Mouse (Mus musculus): ENCODE data around the gene Taf12. TPM values are rescaled to one million over a fixed set of nuclear protein-coding genes. Genes with fewer than 3 reads are reported as not detected.
"Not testable (repeated sequence)": the region's sequence is repeated elsewhere in the genome, so short reads cannot be mapped to it uniquely, and the experiment has no call there.

The Taf12 gene
- polyA plus RNA-seq, 1 experiment from 2014 or later, result 29.9 TPM

DNA sequence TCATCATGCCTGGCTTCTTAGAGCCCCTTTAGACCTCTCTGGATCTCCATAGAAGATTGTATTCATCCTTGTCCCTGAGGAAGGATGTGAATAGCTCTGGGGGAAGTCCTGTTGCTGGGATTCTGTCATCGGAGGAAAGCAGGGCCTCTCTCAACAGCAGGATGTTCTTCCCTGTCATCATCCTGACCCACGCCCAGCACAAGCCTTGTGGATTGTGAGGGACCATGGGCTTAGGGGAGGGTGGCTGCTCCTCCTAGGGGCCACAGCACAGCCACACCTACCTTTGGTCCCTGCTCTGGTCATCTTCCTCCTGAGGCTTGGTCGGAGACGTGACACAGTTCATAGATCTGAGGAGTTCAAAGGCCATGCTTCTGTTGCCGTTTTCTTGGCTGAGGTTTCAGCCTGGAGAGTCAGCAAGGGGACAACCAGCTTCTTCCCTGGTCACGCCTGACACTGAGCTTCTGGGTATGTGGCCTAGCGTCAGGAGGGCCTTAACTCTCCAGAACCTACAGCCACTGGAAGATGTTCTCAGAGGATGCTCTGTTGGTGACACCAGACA lies 19.6 kb downstream of the Taf12 start:
- no peaks in the 10 kb centered on the region for H3K79me2 ChIP-seq (ENCODE audit: inconsistent target)
- no peak overlapping the region for H3K27ac ChIP-seq
- peaks cover 30% of the 10 kb centered on the region for H3K36me3 ChIP-seq (ENCODE audit: inconsistent target)
- WGBS (ENCODE audit: missing documents), result 89% methylated on average over 7 of the region's 7 CpGs
- no peak overlapping the region for H3K4me3 ChIP-seq (ENCODE audit: inconsistent target)

DNA sequence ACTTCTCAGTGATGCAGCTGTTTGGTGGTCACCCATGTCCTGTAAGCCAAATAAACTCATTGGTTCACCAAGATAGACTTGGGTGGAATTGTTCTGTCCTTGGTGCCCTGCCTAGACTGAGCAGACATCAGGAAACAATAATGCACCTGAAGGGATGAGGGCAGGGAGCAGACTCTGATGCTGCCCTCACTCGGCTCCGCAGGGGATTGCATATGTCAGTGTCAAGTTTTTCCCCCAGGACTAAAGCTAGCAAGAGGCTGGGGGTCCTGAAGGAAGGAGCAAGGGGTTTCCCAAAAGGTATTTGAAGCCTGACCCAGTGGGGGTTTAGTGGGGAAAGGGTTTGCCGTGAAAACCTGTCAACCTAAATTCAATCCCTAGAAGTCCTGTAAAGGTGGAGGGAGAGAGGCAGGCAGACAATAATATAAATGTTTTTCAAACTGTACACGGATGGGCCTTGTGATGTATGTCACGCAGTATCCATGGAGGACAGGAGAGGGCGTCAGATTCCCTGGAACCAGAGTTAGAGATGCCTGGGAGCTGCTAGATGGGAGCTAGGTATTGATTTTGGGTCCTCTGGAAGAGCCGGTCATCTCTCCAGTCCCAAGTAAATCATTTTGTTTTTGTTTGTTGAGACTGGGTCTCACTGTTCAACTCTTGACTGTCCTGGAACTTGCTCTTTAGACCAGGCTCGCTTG lies 21.7 kb downstream of the Taf12 start:
- H3K36me3 ChIP-seq (ENCODE audit: inconsistent target), result peaks cover 20% of the 10 kb centered on the region
- WGBS (ENCODE audit: missing documents), result 73% methylated on average over 8 of the region's 8 CpGs
- no peaks in the 10 kb centered on the region for H3K79me2 ChIP-seq (ENCODE audit: inconsistent target)
- no peak overlapping the region for H3K4me3 ChIP-seq (ENCODE audit: inconsistent target)
- H3K27ac ChIP-seq, result no peak overlapping the region

DNA sequence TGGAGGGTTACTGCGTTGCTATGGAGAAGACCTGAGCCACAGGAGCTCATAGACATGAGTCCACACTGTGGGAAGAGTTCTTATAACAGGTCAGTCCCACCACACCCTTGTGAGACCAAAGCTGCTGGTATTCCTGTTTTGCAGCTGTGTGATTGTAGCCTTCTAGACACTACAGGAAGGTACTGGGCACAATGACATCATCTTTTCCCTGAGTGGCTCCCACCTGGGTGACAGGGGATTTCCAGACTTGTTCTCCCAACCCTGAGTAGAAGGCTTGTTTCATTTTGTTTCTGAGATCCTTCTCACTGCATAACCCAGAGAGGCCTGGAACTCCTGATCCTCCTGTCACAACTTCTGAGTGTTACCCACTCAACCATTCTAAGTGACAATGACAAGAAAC lies 25.7 kb downstream of the Taf12 start:
- WGBS (ENCODE audit: missing documents), result 100% methylated on average over 1 of the region's 1 CpGs
- H3K27ac ChIP-seq, result no peak overlapping the region
- no peaks in the 10 kb centered on the region for H3K79me2 ChIP-seq (ENCODE audit: inconsistent target)

DNA sequence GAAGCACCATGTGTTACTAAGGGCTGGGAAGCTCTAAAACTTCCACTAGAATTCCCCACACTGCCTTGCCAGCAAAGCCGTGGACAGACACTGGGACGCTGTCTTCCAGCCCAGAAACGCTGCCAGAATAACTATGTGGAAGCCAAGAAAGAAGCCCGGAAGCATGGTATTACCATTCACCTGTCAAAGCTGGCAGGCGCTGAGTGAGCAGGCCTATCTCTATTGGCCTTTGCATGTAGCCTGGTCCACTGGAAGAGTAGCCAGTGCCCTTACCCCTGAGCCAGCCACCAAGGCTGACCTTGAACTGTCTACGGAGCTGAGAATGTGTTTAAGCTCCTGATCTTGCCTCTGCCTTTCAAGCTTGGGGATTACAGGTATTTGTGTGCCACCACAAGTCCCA lies 27.3 kb downstream of the Taf12 start:
- Histone ChIP-seq H3K4me3 (ENCODE audit: inconsistent target) (no peak overlapping the region), H3K36me3 (ENCODE audit: inconsistent target) (no peaks in the 10 kb centered on the region), H3K27ac (no peak overlapping the region), H3K79me2 (ENCODE audit: inconsistent target) (no peaks in the 10 kb centered on the region)
- 96% methylated on average over 6 of the region's 6 CpGs for WGBS (ENCODE audit: missing documents)

More for the DNA sequence above, 25.7 kb downstream of the Taf12 start:
- Histone ChIP-seq H3K36me3 (ENCODE audit: inconsistent target) (no peaks in the 10 kb centered on the region), H3K4me3 (ENCODE audit: inconsistent target) (no peak overlapping the region)

DNA sequence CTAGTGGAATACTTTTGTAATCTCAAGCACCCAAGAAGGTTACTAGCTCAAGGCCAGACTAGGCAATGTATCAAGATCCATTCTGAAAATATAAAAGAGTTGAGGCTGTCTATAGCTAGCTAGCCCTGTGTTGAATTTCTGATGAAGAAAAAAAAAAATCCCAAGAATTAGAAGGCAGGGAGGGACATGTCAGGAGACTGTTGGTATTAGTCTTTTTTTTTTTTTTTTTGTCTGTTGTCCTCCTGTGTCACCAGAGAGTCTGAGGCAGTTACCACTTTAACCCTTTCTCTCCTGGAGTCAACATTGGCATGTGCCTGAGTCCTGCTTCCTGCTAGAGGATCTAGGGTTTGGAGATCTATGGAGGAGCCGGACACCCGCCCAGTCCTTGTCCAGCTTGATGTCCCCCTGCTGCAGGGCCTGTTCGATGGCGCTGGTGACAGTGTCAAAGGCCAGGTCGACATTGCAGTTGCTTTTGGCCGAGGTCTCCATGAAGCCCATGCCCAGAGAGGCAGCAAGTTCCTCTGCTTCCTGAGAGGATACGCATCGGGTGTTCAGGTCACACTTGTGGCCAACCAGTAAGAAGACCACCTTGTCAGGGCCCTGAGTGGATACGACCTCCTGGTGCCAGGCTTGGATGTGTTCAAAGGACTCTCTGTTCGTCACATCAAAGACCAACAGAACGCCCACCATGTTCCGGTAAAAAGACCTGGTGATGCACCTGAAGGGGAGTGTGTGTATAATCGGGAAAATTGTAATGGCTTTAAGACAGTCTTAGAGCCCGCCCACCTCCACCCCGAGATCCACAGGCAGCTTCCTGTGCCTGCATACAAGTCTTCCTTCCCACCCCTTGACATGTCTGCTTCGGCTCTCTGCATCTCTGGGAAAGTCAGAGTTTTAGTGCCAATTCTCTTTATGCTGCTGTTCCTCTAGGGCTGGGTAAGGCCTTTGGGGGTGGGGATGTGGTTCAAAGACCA lies 28.1 kb downstream of the Taf12 start:
- Histone ChIP-seq H3K4me3 (ENCODE audit: inconsistent target) (peak overlapping the region; percentile 41), H3K79me2 (ENCODE audit: inconsistent target) (no peaks in the 10 kb centered on the region), H3K27ac (no peak overlapping the region), H3K36me3 (ENCODE audit: inconsistent target) (no peaks in the 10 kb centered on the region)
- 75% methylated on average over 16 of the region's 16 CpGs for WGBS (ENCODE audit: missing documents)

DNA sequence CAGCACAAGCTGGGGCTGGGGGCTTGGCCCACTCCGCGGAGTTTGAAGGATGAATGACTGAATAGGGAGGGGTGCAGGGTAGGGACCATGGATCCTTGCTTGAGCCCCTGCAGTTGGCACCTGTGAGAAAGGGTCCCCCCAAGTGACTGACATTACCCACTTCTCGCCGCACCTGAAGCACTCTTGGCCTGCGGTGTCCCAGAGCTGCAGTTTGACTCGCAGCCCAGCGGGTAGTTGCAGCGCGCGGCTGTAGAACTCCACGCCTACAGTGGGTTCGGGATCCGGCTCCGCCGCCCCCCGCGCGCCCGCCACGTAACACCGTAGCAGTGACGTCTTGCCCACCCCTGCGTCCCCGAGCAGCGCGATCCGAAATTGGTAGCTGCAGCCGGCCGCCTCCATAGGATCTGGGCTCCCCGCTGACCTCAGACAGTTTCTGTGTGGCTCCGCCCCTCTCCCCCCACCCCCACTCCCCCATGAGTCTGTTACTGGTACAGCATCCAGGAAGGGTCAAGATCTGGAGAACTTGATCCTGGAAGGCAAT lies 28.8 kb downstream of the Taf12 start, which contains the start of gene Rab42:
Rab42 (minus strand) TSS at position 447 of the 541 bp plus-strand sequence.
- Histone ChIP-seq H3K27ac (no peak within 1 kb of the TSS), H3K79me2 (ENCODE audit: inconsistent target) (no peaks in the 10 kb centered on the region), H3K4me3 (ENCODE audit: inconsistent target) (peak within 1 kb of the TSS; percentile 41), H3K36me3 (ENCODE audit: inconsistent target) (no peaks in the 10 kb centered on the region)
- WGBS (ENCODE audit: missing documents), result 4% methylated on average over 31 of the region's 31 CpGs

DNA sequence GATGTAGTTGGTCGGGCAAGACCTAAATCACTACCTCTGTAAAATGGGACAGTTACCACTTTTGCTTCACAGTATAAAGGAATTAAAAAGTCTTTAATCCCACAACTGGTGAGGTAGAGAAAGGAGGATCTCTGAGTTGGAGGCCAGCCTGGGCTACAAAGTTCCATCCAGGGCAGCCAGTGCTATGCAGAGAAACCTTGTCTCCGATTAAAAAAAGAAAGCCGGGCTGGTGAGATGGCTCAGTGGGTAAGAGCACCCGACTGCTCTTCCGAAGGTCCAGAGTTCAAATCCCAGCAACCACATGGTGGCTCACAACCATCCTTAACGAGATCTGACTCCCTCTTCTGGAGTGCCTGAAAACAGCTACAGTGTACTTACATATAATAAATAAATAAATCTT lies 29.3 kb downstream of the Taf12 start:
- H3K36me3 ChIP-seq (ENCODE audit: inconsistent target); H3K79me2 ChIP-seq (ENCODE audit: inconsistent target); H3K27ac ChIP-seq: not testable (repeated sequence)
- H3K4me3 ChIP-seq (ENCODE audit: inconsistent target), result peak overlapping the region; percentile 41
- WGBS (ENCODE audit: missing documents), result 34% methylated on average over 4 of the region's 6 CpGs

DNA sequence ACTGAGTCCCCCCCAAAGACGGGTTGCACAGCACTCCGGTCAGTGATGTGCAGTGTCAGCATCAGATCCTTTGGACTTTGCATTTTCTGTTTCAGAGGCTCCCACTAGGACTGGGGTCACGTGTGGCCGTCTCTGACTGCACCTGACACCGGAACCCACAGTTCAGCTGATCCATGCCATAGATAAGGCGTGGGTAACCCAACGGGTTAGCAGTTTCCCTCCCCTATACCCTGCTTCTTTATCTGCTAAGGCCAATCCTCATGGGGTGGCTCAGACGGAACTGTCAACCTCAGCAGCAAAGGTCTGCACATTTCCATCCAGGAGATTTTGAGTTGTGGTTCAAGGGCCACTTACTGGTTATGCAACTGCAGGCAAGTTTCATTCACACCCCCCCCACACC lies 31.1 kb downstream of the Taf12 start:
- Histone ChIP-seq H3K27ac (no peak overlapping the region), H3K36me3 (ENCODE audit: inconsistent target) (peaks cover 3% of the 10 kb centered on the region; the same call in 1 of the 2 replicates)
- 51% methylated on average over 8 of the region's 8 CpGs for WGBS (ENCODE audit: missing documents)

DNA sequence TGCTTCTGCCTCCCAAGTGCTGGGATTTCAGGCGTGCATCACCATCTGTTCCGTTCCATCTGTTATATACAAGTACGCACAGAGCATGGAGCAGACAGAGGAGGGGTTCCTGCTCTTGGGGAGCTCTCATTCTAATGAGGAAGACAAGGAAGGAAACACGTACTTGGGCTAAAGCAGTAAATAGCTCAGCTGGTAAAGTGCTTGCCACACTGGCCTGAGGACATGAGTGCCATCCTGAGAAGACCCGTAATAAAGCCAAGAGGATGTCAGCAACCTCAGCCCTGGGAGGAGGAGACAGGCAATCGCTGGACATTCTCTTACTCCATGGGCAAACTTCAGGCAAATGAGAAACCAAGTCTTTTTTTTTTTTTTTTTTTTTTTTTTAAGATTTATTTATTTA lies 31.8 kb downstream of the Taf12 start:
- Histone ChIP-seq H3K27ac (no peak overlapping the region), H3K79me2 (ENCODE audit: inconsistent target) (peaks cover 14% of the 10 kb centered on the region), H3K36me3 (ENCODE audit: inconsistent target) (peaks cover 8% of the 10 kb centered on the region; the same call in 1 of the 2 replicates), H3K4me3 (ENCODE audit: inconsistent target) (no peak overlapping the region)
- 25% methylated on average over 6 of the region's 6 CpGs for WGBS (ENCODE audit: missing documents)

More for the DNA sequence above, 31.1 kb downstream of the Taf12 start:
- Histone ChIP-seq H3K4me3 (ENCODE audit: inconsistent target) (no peak overlapping the region), H3K79me2 (ENCODE audit: inconsistent target) (peaks cover 14% of the 10 kb centered on the region)

DNA sequence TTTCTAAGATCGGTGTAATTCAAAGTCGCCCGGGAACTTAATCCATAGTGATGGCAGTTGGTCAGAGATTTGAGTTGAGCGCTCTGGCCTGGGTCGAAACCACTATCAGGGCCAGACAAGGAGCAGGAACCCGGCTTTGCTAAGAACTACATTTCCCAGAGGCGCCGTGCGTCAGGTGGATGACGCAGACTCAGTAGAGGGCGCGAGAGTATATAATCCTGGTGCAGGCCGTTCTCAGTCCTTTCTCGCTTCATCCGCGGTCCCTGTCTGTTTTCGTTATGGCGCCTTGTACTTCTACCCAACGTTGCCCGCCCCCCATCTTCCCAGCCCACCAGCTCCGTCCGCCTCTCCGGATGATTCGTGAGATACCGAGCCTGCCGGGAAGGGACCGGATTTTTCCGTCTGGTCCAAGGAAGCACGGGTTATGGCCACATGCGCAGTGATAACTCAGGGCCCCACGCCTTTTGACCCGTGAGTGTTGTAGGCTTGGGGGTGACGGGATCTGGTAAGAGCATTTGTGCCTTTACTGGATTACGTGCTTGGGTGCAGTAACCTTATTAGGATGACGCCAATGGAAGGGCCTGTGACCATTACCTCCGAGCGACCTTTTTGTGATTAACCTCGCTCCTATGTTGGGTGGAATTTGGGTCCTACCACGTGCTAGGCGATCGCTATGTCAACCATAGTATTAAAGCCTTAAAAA lies 34.4 kb downstream of the Taf12 start:
- H3K4me3 ChIP-seq (ENCODE audit: inconsistent target), result peak overlapping the region; percentile 90
- H3K36me3 ChIP-seq (ENCODE audit: inconsistent target), result peaks cover 30% of the 10 kb centered on the region
- peaks cover 14% of the 10 kb centered on the region for H3K79me2 ChIP-seq (ENCODE audit: inconsistent target)
- peak overlapping the region; percentile 80 for H3K27ac ChIP-seq
- WGBS (ENCODE audit: missing documents), result under 1% methylated on average over 41 of the region's 41 CpGs

DNA sequence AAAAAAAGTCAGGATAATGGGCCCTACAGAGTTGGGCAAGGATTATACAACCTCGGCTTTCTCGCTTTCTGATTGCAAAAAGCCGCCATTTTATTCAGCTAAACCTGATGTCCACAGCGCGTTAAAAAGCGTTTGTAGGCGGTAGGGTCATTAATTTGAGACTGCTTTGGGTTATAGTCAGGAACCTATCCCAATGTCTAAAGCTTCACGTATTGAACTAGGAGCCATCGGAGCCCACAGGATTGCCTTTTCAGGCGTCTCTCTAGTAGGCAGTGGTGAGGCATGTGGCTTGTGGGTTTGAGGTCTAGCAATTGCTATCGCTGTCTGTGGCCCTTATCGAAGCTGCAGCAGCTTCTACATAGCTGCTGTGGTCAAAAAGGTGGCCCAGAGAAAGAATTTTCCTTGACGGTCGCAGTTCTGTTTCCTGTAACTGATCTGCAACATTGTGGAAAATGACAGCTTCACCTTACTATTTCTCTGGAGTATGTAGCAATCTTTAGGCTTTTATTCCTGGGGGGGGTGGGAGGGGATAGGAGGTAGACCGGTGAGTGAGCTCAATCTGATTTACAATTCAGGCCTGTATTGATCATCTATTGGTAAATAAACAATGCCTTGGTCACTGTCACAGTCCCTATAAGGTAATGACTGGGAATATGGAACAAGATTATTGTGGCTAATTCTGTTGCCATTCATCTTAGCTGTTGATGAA lies 35.1 kb downstream of the Taf12 start:
- WGBS (ENCODE audit: missing documents), result under 1% methylated on average over 15 of the region's 15 CpGs

DNA sequence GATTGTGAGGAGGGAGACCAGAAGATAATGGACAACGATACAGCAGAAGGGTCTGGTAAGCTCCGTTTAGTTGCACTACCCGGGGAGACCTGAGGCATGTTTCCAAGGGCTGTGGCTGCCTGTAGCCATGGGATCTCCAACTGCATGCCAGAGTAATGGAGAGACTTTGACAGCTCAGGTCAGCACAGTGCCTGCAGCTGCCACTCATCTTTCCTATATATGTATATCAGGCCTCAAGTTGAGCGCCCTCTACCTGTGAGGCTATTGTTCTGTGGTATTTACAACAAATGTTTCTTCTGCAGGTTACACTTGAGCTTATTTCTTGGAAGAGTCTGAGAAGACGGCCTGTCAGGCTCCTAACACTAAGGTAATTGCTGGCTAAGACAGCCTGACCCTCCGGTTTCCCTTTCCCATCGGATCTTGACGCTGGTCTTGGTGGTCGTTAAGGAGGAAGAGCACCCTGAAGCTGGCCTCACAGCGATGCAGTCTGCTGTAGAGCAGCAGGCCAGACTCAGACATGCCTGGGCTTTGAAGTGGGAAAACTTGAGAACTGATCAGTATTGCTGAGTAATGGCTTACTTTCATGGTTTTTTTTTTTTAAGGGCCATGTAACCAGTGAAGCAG lies 35.8 kb downstream of the Taf12 start:
- WGBS (ENCODE audit: missing documents), result 17% methylated on average over 10 of the region's 10 CpGs
- Histone ChIP-seq H3K79me2 (ENCODE audit: inconsistent target) (peaks cover 14% of the 10 kb centered on the region), H3K27ac (peak overlapping the region; percentile 80; the same call in 1 of the 2 replicates), H3K4me3 (ENCODE audit: inconsistent target) (peak overlapping the region; percentile 90), H3K36me3 (ENCODE audit: inconsistent target) (peaks cover 33% of the 10 kb centered on the region)

More for the DNA sequence above, 35.1 kb downstream of the Taf12 start:
- peak overlapping the region; percentile 80 for H3K27ac ChIP-seq
- peaks cover 14% of the 10 kb centered on the region for H3K79me2 ChIP-seq (ENCODE audit: inconsistent target)
- peaks cover 33% of the 10 kb centered on the region for H3K36me3 ChIP-seq (ENCODE audit: inconsistent target)
- H3K4me3 ChIP-seq (ENCODE audit: inconsistent target), result peak overlapping the region; percentile 90

DNA sequence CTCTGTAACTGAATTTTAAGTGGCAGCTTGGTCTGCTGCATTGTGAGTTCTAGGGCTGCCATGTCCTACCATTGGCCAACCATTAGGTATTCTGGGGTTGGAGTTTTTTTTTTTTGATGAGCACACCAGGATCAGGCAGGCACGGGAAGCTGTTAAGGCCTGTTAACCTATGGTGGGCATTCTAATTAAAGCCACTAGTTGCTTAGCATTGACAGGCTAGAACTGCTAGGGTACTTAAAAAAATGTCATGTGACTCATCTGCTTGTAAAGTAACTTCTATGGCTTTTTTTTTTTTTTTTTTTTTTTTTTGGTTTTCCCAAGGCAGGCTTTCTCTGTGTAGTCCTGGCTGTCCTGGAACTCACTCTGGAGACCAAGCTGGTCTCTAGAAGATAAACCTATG lies 37.0 kb downstream of the Taf12 start:
- 50% methylated on average over 1 of the region's 1 CpGs for WGBS (ENCODE audit: missing documents)
- Histone ChIP-seq H3K36me3 (ENCODE audit: inconsistent target) (peaks cover 40% of the 10 kb centered on the region), H3K4me3 (ENCODE audit: inconsistent target) (no peak overlapping the region), H3K79me2 (ENCODE audit: inconsistent target) (peaks cover 14% of the 10 kb centered on the region), H3K27ac (no peak overlapping the region)

All from macrophage (primary cell).